Mouse (Mus musculus) MEL (cell line): ENCODE measurements at regions not wholly inside any gene's neighbourhood (a gene's known extent, or its start where the extent isn't known, plus 50 kb on each side); places are given as distances from the start of the nearest gene placed in this dataset.
A peak's percentile ranks its signal among the peaks of the same experiment; 100 is the strongest.

Source experiments
- DNase-seq: peaks from one replicate; pipeline ENCODE4 v3.0.0; 2011; ENCODE audit warnings: low read depth, low spot score
- H3K27ac ChIP-seq: 2 replicates; pipeline ENCODE4 v1.5.1; 2012; ENCODE audit warnings: low read depth, mild to moderate bottlenecking, control low read depth, low read length, moderate library complexity; ENCODE audit not compliant: control insufficient read depth
- H3K27me3 ChIP-seq, 2 experiments: fragments of 150-350 bp in 1 of 2; sonication (generic) in 1 of 2; 2 replicates each; pipeline ENCODE4 v1.6.1; 2012; ENCODE audit warnings: low read length in 2 of 2, mild to moderate bottlenecking in 2 of 2, improper control_type of control experiment in 1 of 2, moderate library complexity in 1 of 2; ENCODE audit not compliant: insufficient read depth in 2 of 2, control insufficient read depth in 1 of 2
- H3K36me3 ChIP-seq, 2 experiments: 2 replicates each; pipeline ENCODE4 v1.6.1; 2012 to 2014; ENCODE audit warnings: low read length in 2 of 2, improper control_type of control experiment in 1 of 2, inconsistent platforms in 1 of 2, mild to moderate bottlenecking in 1 of 2; ENCODE audit not compliant: insufficient read depth in 2 of 2, control insufficient read depth in 1 of 2
- H3K4me1 ChIP-seq, 2 experiments: fragments of 150-350 bp in 1 of 2; sonication (generic) in 1 of 2; 2 replicates each; pipeline ENCODE4 v1.6.1; 2012; ENCODE audit warnings: low read length in 2 of 2, improper control_type of control experiment in 1 of 2, mild to moderate bottlenecking in 1 of 2; ENCODE audit not compliant: insufficient read depth in 2 of 2, control insufficient read depth in 1 of 2
- H3K4me3 ChIP-seq, 2 experiments: fragments of 150-350 bp in 1 of 2; sonication (generic) in 1 of 2; 2 replicates each; pipeline ENCODE4 v1.5.1; 2012; ENCODE audit warnings: low read depth in 2 of 2, low read length in 2 of 2, mild to moderate bottlenecking in 2 of 2, moderate library complexity in 2 of 2, control low read depth in 1 of 2, improper control_type of control experiment in 1 of 2; ENCODE audit not compliant: control insufficient read depth in 1 of 2, insufficient read depth in 1 of 2
- H3K79me2 ChIP-seq: 2 replicates; pipeline ENCODE4 v1.6.1; 2012; ENCODE audit warnings: mild to moderate bottlenecking, low read length, moderate library complexity; ENCODE audit not compliant: control insufficient read depth, poor library complexity, insufficient read depth
- H3K9ac ChIP-seq: 2 replicates; pipeline ENCODE4 v1.6.1; 2012; ENCODE audit warnings: low read depth, mild to moderate bottlenecking, control low read depth, low read length, moderate library complexity; ENCODE audit not compliant: control insufficient read depth, poor library complexity, severe bottlenecking
- H3K9me3 ChIP-seq: fragments of 150-350 bp; sonication (generic); replicated peaks from 2 replicates; pipeline ENCODE4 v1.6.1; 2012; ENCODE audit warnings: mild to moderate bottlenecking, low read length, improper control_type of control experiment, moderate library complexity; ENCODE audit not compliant: insufficient read depth
- BHLHE40 ChIP-seq: IDR thresholded peaks from 2 replicates; pipeline ENCODE4 v1.6.1; 2012; ENCODE audit warnings: low read depth, mild to moderate bottlenecking, inconsistent platforms, low read length, improper control_type of control experiment, borderline replicate concordance
- CHD2 ChIP-seq: IDR thresholded peaks from 2 replicates; pipeline ENCODE4 v1.6.1; 2011; ENCODE audit warnings: low read length, improper control_type of control experiment
- CTCF ChIP-seq, 3 experiments: IDR thresholded peaks in 2 of 3; conservative IDR thresholded peaks in 1 of 3; 2 replicates each; pipeline ENCODE4 v1.5.1; 2011 to 2012; ENCODE audit warnings: low read length in 3 of 3, low read depth in 2 of 3, mild to moderate bottlenecking in 2 of 3, improper control_type of control experiment in 1 of 3, inconsistent platforms in 1 of 3, mixed read lengths in 1 of 3, moderate library complexity in 1 of 3; ENCODE audit not compliant: control insufficient read depth in 1 of 3, insufficient read depth in 1 of 3, poor library complexity in 1 of 3, severe bottlenecking in 1 of 3
- E2F4 ChIP-seq: IDR thresholded peaks from 2 replicates; pipeline ENCODE4 v1.6.1; 2011; ENCODE audit warnings: low read depth, low read length, improper control_type of control experiment, borderline replicate concordance
- ELF1 ChIP-seq: IDR thresholded peaks from 2 replicates; pipeline ENCODE4 v1.6.1; 2014; ENCODE audit warnings: low read depth, mild to moderate bottlenecking, inconsistent platforms, low read length, improper control_type of control experiment, moderate library complexity
- EP300 ChIP-seq, 2 experiments: IDR thresholded peaks; 2 replicates each; pipeline ENCODE4 v1.6.1; 2011; ENCODE audit warnings: improper control_type of control experiment in 2 of 2, low read length in 2 of 2, low read depth in 1 of 2, mild to moderate bottlenecking in 1 of 2
- ETS1 ChIP-seq: IDR thresholded peaks from 2 replicates; pipeline ENCODE4 v1.6.1; 2012; ENCODE audit warnings: low read depth, mild to moderate bottlenecking, inconsistent platforms, low read length, improper control_type of control experiment, moderate library complexity
- GABPA ChIP-seq: IDR thresholded peaks from 2 replicates; pipeline ENCODE4 v1.6.1; 2012; ENCODE audit warnings: low read depth, mild to moderate bottlenecking, inconsistent platforms, low read length, improper control_type of control experiment, moderate library complexity
- KAT2A ChIP-seq: conservative IDR thresholded peaks from 2 replicates; pipeline ENCODE4 v1.6.1; 2012; ENCODE audit warnings: low read depth, low read length, improper control_type of control experiment, inconsistent platforms
- MAFK ChIP-seq: IDR thresholded peaks from 2 replicates; pipeline ENCODE4 v1.6.1; 2011; ENCODE audit warnings: low read depth, mild to moderate bottlenecking, low read length, improper control_type of control experiment, borderline replicate concordance
- MAX ChIP-seq: IDR thresholded peaks from 2 replicates; pipeline ENCODE4 v1.6.1; 2011; ENCODE audit warnings: low read length, improper control_type of control experiment
- MAZ ChIP-seq: IDR thresholded peaks from 2 replicates; pipeline ENCODE4 v1.6.1; 2012; ENCODE audit warnings: low read depth, mild to moderate bottlenecking, inconsistent platforms, low read length, improper control_type of control experiment
- MEF2A ChIP-seq: IDR thresholded peaks from 2 replicates; pipeline ENCODE4 v1.6.1; 2014; ENCODE audit warnings: low read depth, mild to moderate bottlenecking, inconsistent platforms, low read length, improper control_type of control experiment; ENCODE audit not compliant: poor library complexity, insufficient replicate concordance, severe bottlenecking; ENCODE audit errors: extremely low read depth
- MXI1 ChIP-seq: IDR thresholded peaks from 2 replicates; pipeline ENCODE4 v1.6.1; 2011; ENCODE audit warnings: mild to moderate bottlenecking, low read depth, low read length, improper control_type of control experiment
- MYB ChIP-seq: IDR thresholded peaks from 2 replicates; pipeline ENCODE4 v1.6.1; 2011; ENCODE audit warnings: mild to moderate bottlenecking, low read depth, low read length, improper control_type of control experiment
- MYC ChIP-seq: IDR thresholded peaks from 2 replicates; pipeline ENCODE4 v1.6.1; 2011; ENCODE audit warnings: low read depth, mild to moderate bottlenecking, low read length, improper control_type of control experiment, moderate library complexity
- NELFE ChIP-seq: IDR thresholded peaks from 2 replicates; pipeline ENCODE4 v1.6.1; 2011; ENCODE audit warnings: low read depth, low read length, improper control_type of control experiment
- POLR2A ChIP-seq, 2 experiments: IDR thresholded peaks; 2 replicates each; pipeline ENCODE4 v1.6.1; 2011 to 2012; ENCODE audit warnings: low read length in 2 of 2, mild to moderate bottlenecking in 2 of 2, control low read depth in 1 of 2, improper control_type of control experiment in 1 of 2, low read depth in 1 of 2, moderate library complexity in 1 of 2; ENCODE audit not compliant: control insufficient read depth in 1 of 2, insufficient read depth in 1 of 2, poor library complexity in 1 of 2
- POLR2AphosphoS2 ChIP-seq: IDR thresholded peaks from 2 replicates; pipeline ENCODE4 v1.6.1; 2011; ENCODE audit warnings: low read length, improper control_type of control experiment
- POLR2AphosphoS5 ChIP-seq: IDR thresholded peaks from 2 replicates; pipeline ENCODE4 v1.6.1; 2012; ENCODE audit warnings: low read depth, borderline replicate concordance, mild to moderate bottlenecking, inconsistent platforms, low read length, moderate library complexity, mixed read lengths
- RAD21 ChIP-seq: IDR thresholded peaks from 2 replicates; pipeline ENCODE4 v1.6.1; 2011; ENCODE audit warnings: mild to moderate bottlenecking, low read depth, low read length, improper control_type of control experiment
- RCOR1 ChIP-seq: IDR thresholded peaks from 2 replicates; pipeline ENCODE4 v1.6.1; 2012; ENCODE audit warnings: low read depth, mild to moderate bottlenecking, inconsistent platforms, low read length, improper control_type of control experiment
- SMC3 ChIP-seq: IDR thresholded peaks from 2 replicates; pipeline ENCODE4 v1.6.1; 2011; ENCODE audit warnings: low read depth, low read length, improper control_type of control experiment
- TAL1 ChIP-seq: IDR thresholded peaks from 2 replicates; pipeline ENCODE4 v1.6.1; 2012; ENCODE audit warnings: mild to moderate bottlenecking, inconsistent platforms, low read length, moderate library complexity, mixed read lengths
- TBP ChIP-seq: IDR thresholded peaks from 2 replicates; pipeline ENCODE4 v1.8.0; 2011; ENCODE audit warnings: low read depth, low read length, improper control_type of control experiment
- UBTF ChIP-seq: IDR thresholded peaks from 2 replicates; pipeline ENCODE4 v1.6.1; 2012; ENCODE audit warnings: low read depth, mild to moderate bottlenecking, inconsistent platforms, low read length, improper control_type of control experiment, moderate library complexity, borderline replicate concordance; ENCODE audit not compliant: insufficient read depth
- USF1 ChIP-seq: IDR thresholded peaks from 2 replicates; pipeline ENCODE4 v1.6.1; 2014; ENCODE audit warnings: low read depth, mild to moderate bottlenecking, inconsistent platforms, low read length, improper control_type of control experiment, moderate library complexity
- USF2 ChIP-seq, 2 experiments: IDR thresholded peaks; 2 replicates each; pipeline ENCODE4 v1.6.1; 2011 to 2012; ENCODE audit warnings: improper control_type of control experiment in 2 of 2, low read length in 2 of 2, borderline replicate concordance in 1 of 2, inconsistent platforms in 1 of 2, low read depth in 1 of 2, mild to moderate bottlenecking in 1 of 2; ENCODE audit not compliant: insufficient read depth in 1 of 2
- ZC3H11A ChIP-seq: IDR thresholded peaks from 2 replicates; pipeline ENCODE4 v1.6.1; 2012; ENCODE audit warnings: low read depth, mild to moderate bottlenecking, inconsistent platforms, low read length, improper control_type of control experiment
- ZKSCAN1 ChIP-seq: IDR thresholded peaks from 2 replicates; pipeline ENCODE4 v1.6.1; 2012; ENCODE audit warnings: low read depth, mild to moderate bottlenecking, inconsistent platforms, low read length, improper control_type of control experiment, moderate library complexity
- ZMIZ1 ChIP-seq: IDR thresholded peaks from 2 replicates; pipeline ENCODE4 v1.6.1; 2012; ENCODE audit warnings: low read depth, mild to moderate bottlenecking, inconsistent platforms, low read length, improper control_type of control experiment, moderate library complexity

DNA sequence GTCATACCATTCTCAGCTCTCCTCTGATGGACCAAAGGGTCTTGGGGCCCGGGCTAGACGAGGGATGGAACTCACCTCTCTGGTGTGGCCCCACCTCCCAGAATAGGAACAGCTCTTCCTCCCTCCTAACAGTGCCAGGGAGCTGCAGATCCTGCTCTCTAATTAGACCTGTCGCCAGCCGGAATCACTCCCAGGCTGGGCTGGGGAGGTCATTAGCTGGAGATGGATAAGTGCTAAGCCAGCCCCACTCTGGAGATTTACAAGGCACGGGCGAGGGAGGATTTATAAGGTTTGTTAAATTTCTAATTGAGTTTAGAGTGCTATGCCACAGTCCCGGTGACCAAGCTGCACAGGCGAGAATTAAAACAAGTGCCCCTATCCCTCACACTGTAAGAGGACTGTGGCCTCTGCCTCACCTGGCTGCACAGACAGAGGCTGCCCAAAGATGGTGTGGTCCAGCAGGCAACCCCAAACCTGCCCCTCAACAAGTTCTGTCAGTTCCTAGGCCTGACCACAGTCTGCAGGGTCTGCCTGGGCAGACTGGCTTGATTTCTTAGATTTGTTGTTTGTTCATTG lies 63.6 kb upstream of the Csf3r start:
- no peak for TF ChIP-seq POLR2AphosphoS5
- no peak for TF ChIP-seq E2F4
- no peak for TF ChIP-seq MAX
- no peak for TF ChIP-seq NELFE
- Histone ChIP-seq H3K27ac (no peak overlapping the region), H3K4me3 (no peak overlapping the region), H3K27me3 (no peaks in the 10 kb centered on the region), H3K4me1 (no peaks in the 10 kb centered on the region), H3K9ac (no peak overlapping the region), H3K36me3 (no peaks in the 10 kb centered on the region), H3K79me2 (no peaks in the 10 kb centered on the region), H3K9me3 (no peaks in the 10 kb centered on the region)
- DNase-seq, result no peak

DNA sequence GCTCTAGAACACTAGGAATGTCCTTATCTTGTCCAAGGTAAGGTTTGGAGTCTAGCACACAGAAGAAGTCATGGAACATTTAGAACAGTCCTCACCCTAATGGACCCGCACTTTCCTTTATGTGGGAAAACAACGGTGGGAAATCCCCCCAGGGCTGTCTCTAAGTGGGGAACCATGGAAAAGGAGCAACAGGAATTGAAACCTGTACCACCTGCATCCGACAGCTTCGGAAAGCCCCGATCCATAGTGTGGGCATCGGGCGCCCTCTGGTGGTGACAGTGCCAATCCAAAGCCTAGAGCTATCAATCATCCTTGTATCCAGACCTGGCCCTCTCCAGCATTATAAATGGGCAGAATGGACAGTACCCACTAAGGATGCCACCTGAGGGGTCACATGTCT lies 61.7 kb upstream of the Csf3r start:
- H3K27me3 ChIP-seq, result no peaks in the 10 kb centered on the region
- H3K9me3 ChIP-seq, result no peaks in the 10 kb centered on the region
- H3K27ac ChIP-seq, result no peak overlapping the region
- no peaks in the 10 kb centered on the region for H3K36me3 ChIP-seq
- H3K4me1 ChIP-seq, result no peaks in the 10 kb centered on the region
- DNase-seq, result peak; percentile 22
- H3K79me2 ChIP-seq, result no peaks in the 10 kb centered on the region
- H3K9ac ChIP-seq, result no peak overlapping the region
- no peak overlapping the region for H3K4me3 ChIP-seq
- TF ChIP-seq POLR2AphosphoS5 (no peak), ETS1 (no peak), UBTF (no peak), ZMIZ1 (no peak), BHLHE40 (no peak), E2F4 (no peak), GABPA (no peak), RCOR1 (no peak), ELF1 (no peak), MXI1 (no peak), MAFK (no peak), ZKSCAN1 (no peak), MAZ (no peak), CHD2 (no peak), MAX (no peak), POLR2A (IDR thresholded peaks at IDR 0.05; ENCODE audit: control insufficient read depth in 1 of 2, insufficient read depth in 1 of 2, low read depth in 1 of 2, low read length in 2 of 2, poor library complexity in 1 of 2) (no peak), MEF2A (no peak), TAL1 (no peak), SMC3 (peak; percentile 64), USF2 (IDR thresholded peaks at IDR 0.05; ENCODE audit: borderline replicate concordance in 1 of 2, insufficient read depth in 1 of 2, low read depth in 1 of 2, low read length in 2 of 2) (no peak), EP300 (IDR thresholded peaks at IDR 0.05; ENCODE audit: low read depth in 1 of 2, low read length in 2 of 2) (no peak), ZC3H11A (peak; percentile 33; the same call in 1 of the 2 replicates), USF1 (no peak), MYB (no peak), TBP (no peak), CTCF (IDR thresholded peaks at IDR 0.05 in 2 of 3, conservative IDR thresholded peaks at IDR 0.05 in 1 of 3; ENCODE audit: control insufficient read depth in 1 of 3, insufficient read depth in 1 of 3, low read depth in 2 of 3, low read length in 3 of 3, poor library complexity in 1 of 3, severe bottlenecking in 1 of 3) (peak; percentile 60 to 91 (median 68)), KAT2A (no peak), RAD21 (peak; percentile 60), MYC (no peak), NELFE (no peak), POLR2AphosphoS2 (no peak)
